In genomic region chr2:21091058-21091971, GRCm38 (mm10) we compare ENCODE assay signal across 9 mouse cellular contexts.
A peak's percentile ranks its signal among the peaks of the same experiment; 100 is the strongest.
DNase-seq lines count a peak whose midpoint lies in the region; ATAC-seq and TF ChIP-seq lines count a peak whose summit lies in the region.
"Had no signal": no experiment of that assay in that cellular context is flagged by ENCODE, and none has a peak within 500 bp of the region (broad histone marks: within the 10 kb centered on the region; RNA-seq: fewer than 3 reads in every experiment).

No protein-coding gene starts in this region.

- DNase-seq in adrenal gland, postnatal 25 days = peak; percentile 7
- DNase-seq in adrenal gland, adult 8-10 months = no peak
- peak; percentile 17 for DNase-seq in 3T3-L1 (ENCODE audit: low read depth, low spot score)
- peak; percentile 83 for DNase-seq in cerebellum, postnatal 36 days
- peak; percentile 53 for DNase-seq in kidney, postnatal 10 days
- peak; percentile 12 for DNase-seq in lung, postnatal 0 days (ENCODE audit: low spot score)
- no peak for DNase-seq in spleen, postnatal 10 days (ENCODE audit: low spot score in 2 of 2)
- DNase-seq: liver, embryonic 13.5 days had no signal

- no peaks in the 10 kb centered on the region for H3K36me3 ChIP-seq in lung, postnatal 0 days (ENCODE audit: insufficient read depth, low read length)
- H3K36me3 ChIP-seq: liver, embryonic 13.5 days had no signal

- no peak overlapping the region for H3K4me2 ChIP-seq in lung, postnatal 0 days (replicated peaks; ENCODE audit: low read depth, low read length)
- H3K4me2 ChIP-seq: liver, embryonic 13.5 days had no signal

- no peaks in the 10 kb centered on the region for H3K27me3 ChIP-seq in lung, postnatal 0 days (replicated peaks; ENCODE audit: insufficient read depth, low read length)
- H3K27me3 ChIP-seq: liver, embryonic 13.5 days had no signal

- TF ChIP-seq CTCF in lung, postnatal 0 days (IDR thresholded peaks at IDR 0.05) = no peak

- H3K27ac ChIP-seq in lung, postnatal 0 days (ENCODE audit: low read length) = no peak overlapping the region
- H3K27ac ChIP-seq: liver, embryonic 13.5 days had no signal

- WGBS in lung, postnatal 0 days = 58% methylated on average over 4 of the region's 4 CpGs

- H3K9me3 ChIP-seq in lung, postnatal 0 days (ENCODE audit: low read length) = no peaks in the 10 kb centered on the region
- H3K9me3 ChIP-seq: liver, embryonic 13.5 days had no signal

- ATAC-seq in lung, postnatal 0 days = no peak
- no peak for ATAC-seq in megakaryocyte-erythroid progenitor cell, adult 5-6 weeks (replicated peaks; ENCODE audit: low FRiP score, low TSS enrichment, poor library complexity, severe bottlenecking)

- no peaks in the 10 kb centered on the region for H3K4me1 ChIP-seq in lung, postnatal 0 days (ENCODE audit: insufficient read depth, low read depth, low read length)
- H3K4me1 ChIP-seq: liver, embryonic 13.5 days had no signal

- H3K4me3 ChIP-seq in lung, postnatal 0 days (ENCODE audit: low read depth, low read length) = no peak overlapping the region
- H3K4me3 ChIP-seq: liver, embryonic 13.5 days had no signal

- TF ChIP-seq EP300 in lung, postnatal 0 days (IDR thresholded peaks at IDR 0.05) = no peak

- H3K9ac ChIP-seq in lung, postnatal 0 days (replicated peaks; ENCODE audit: low read depth) = no peak overlapping the region
- H3K9ac ChIP-seq: liver, embryonic 13.5 days had no signal

Comparison
In these comparisons a context has a peak if more than half of its experiments do, and no peak if none do; other contexts are left out.
1. DNase-seq: peak in adrenal gland, postnatal 25 days (single experiment), 3T3-L1 (single experiment), cerebellum, postnatal 36 days (2 of 2), kidney, postnatal 10 days (single experiment) and lung, postnatal 0 days (single experiment); none in adrenal gland, adult 8-10 months (single experiment) and spleen, postnatal 10 days (0 of 2).